Mouse (Mus musculus) liver, adult (tissue): ENCODE measurements around the gene Dpyd.

ENCODE experiments used
- GATA4 ChIP-seq: IDR thresholded peaks from 2 replicates; pipeline ENCODE4 v1.6.1; 2014; ENCODE audit warnings: mild to moderate bottlenecking, low read length; ENCODE audit not compliant: insufficient replicate concordance

The Dpyd gene

GRCm38 (mm10) chr3:118869113-118870107 is 307.5 kb downstream of the Dpyd start:
- TF ChIP-seq GATA4, result no peak

DNA sequence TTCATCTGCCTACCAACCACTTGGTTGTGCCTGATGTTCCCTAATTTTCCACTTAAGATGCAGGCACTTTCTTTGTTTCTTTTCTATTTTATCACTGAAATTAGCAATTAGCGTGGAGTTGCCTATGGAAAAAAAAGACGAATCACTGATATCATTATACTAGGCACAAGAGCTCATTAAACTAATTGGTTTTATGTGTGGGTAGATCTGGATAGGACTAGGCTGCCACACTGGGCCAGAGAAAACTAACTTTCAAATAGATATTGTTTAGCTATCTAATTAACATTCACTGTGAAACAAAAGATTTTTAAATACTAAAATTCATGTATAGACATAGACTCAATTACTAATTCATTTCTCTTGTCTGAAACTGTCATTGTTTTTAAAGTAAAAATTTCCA is 313.9 kb downstream of the Dpyd start:
- no peak for TF ChIP-seq GATA4

- no peak for TF ChIP-seq GATA4
Observed at GRCm38 (mm10) chr3:118899036-118899435, 337.1 kb downstream of the Dpyd start.

- no peak for TF ChIP-seq GATA4
Observed at GRCm38 (mm10) chr3:118991312-118991711, 429.4 kb downstream of the Dpyd start.

- TF ChIP-seq GATA4, result no peak
Observed at GRCm38 (mm10) chr3:118991793-118992192, 429.9 kb downstream of the Dpyd start.

- TF ChIP-seq GATA4, result no peak
Observed at GRCm38 (mm10) chr3:119021255-119021654, 459.3 kb downstream of the Dpyd start.

DNA sequence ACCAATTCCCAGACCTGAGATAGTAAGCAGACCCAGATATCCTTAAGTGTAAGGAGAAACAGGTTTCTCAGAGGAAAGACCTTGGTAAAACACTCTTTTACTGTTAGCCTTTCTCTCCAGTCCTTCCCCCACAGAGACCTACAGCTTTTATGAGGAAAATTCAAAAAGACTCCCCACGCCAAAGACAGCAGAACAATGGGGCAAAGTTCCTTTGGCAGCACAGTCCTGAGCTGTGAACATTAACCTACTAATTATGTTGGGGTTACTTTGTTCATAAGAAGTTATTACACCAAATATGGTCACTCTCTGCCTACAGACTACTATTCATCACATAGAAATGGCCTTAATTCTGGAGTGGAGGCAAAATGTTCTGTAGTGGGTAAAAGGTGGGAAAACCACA is 480.7 kb downstream of the Dpyd start:
- TF ChIP-seq GATA4, result no peak

GRCm38 (mm10) chr3:119056144-119056543 is 494.2 kb downstream of the Dpyd start:
- TF ChIP-seq GATA4, result no peak

GRCm38 (mm10) chr3:119063214-119063613 is 501.3 kb downstream of the Dpyd start:
- TF ChIP-seq GATA4, result no peak

DNA sequence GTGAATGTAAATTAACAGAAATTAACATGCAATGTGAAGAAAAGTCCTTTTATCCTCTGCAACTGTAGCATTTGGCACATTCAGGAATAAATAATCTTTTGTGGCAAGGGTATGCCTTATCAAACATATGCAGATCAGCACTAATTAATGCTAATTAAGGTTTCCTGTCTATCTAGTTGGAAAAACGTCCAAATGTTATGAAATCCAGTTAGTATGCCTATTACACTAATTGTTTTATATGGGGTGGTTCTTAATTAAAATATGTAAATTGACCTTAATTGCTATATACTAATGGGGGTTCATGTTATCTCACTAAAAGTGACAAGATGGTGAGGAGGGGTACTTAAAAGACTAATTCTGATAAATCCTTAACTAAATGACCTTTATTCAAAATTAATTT is 501.7 kb downstream of the Dpyd start:
- TF ChIP-seq GATA4, result no peak

- no peak for TF ChIP-seq GATA4
Observed at GRCm38 (mm10) chr3:119064746-119065145, 502.8 kb downstream of the Dpyd start.

DNA sequence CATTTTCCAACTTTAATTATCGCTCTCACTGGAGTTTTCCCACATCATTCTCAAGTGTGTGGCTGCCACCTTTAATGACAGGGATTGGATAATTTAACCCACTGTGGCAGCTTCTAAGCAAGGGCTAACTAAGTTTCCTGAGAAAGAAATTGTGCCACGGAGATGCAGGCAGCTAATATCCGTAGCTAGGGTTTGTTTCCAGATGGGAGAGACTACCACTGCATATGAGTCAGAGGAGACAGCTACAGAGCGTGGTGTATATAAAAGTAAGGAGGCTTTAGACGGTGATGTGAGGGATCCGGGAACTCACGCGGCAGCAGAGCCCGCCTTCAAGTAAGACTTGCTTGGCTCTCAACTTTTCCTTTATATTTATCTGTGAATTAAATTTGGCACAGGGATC is 505.3 kb downstream of the Dpyd start:
- TF ChIP-seq GATA4, result no peak

- no peak for TF ChIP-seq GATA4
Observed at GRCm38 (mm10) chr3:119086618-119087017, 524.7 kb downstream of the Dpyd start.

DNA sequence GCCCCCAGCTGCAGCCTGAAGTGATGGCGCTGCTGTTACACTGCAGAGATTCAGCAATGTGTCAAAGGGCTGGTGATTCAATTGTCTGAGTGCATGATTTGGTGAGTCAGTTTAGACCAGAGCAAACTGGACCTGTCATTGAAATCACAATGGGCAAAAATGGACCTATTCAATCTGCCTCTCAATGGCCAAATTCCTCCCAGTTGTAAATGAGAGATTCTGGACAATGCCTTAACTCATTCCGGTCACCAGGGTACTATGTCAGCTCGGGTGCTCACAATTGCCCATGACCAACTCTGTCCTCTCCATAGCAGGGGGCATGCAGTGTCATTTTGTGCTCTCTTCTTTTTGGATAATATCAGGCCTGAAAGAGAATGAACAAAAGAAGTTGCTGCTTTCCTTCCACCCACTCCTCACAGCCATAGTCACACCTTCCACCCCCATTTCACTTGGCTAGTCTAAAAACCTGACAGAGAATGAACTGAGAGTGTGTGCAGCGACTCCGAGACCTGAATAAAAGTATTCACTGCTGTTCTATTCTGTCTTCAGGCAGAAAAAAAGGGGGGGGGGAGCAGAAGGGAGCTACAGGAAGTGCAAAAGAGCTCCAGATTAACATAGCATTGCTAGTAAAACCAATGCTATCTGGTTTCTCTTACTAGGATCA is 533.4 kb downstream of the Dpyd start:
- TF ChIP-seq GATA4, result no peak

DNA sequence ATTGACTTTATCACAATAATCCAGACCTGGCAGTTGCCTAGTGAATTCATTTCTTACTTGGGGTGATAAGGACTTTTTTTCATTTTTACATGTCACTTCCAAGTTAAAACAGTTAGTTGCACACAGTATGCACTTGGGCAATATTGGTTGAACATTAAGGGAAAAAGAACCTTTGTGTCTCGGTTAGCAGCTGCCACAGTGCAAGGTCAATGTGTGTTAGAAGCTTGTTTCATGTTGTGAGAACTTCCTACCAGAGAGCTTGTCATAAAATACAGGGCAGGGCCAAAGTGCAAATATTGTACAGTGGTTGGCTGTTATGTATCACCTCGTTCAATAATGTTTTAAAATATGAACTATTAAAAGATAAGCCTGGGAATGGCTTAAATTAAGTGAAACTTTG is 564.1 kb downstream of the Dpyd start:
- TF ChIP-seq GATA4, result no peak

GRCm38 (mm10) chr3:119128076-119128475 is 566.1 kb downstream of the Dpyd start:
- no peak for TF ChIP-seq GATA4
